In the genomic region with DNA sequence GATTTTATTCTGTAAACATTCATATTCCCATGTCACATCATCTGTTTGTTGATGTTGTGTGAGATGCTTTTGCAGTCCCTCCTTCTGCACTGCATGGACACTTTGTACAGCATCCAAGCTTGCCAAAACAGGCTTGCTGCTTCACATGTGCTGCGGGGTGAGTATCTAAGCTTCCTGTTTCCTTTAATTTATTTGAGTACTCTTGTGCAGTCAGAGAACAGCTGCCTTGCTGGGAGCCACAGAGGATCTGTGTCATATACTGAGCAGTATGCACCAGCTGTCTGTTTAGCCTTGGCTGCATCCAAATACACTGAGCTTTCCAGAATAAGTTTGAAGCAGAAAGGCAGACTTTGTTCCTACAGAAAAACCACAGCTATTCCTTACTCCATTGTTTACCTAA, we compare ENCODE assay signal across 16 mouse cellular contexts.
DNase-seq lines count a peak whose midpoint lies in the region; ATAC-seq and TF ChIP-seq lines count a peak whose summit lies in the region.
"Had no signal": no experiment of that assay in that cellular context is flagged by ENCODE, and none has a peak within 500 bp of the region (broad histone marks: within the 10 kb centered on the region; RNA-seq: fewer than 3 reads in every experiment).

No protein-coding gene starts in this region.

- DNase-seq in brain, adult 2 months (ENCODE audit: low read depth, low spot score): peak; percentile 84
- DNase-seq in frontal cortex, postnatal 10 days (ENCODE audit: low spot score in 2 of 2): peak; percentile 17 to 36
- peak; percentile 39 to 72 for DNase-seq in left cerebral cortex, postnatal 14 days (ENCODE audit: low spot score in 2 of 2)
- DNase-seq in thymus, postnatal 4 days: no peak
- no peak for DNase-seq in cerebellum, adult 11-12 months
- DNase-seq in embryo, embryonic 9.5 days (ENCODE audit: extremely low spot score): no peak
- DNase-seq: adrenal gland, postnatal 10 days; cerebellum, postnatal 14 days; heart, adult 11 months; heart, postnatal 4 days; lung, adult 2 months had no signal

- no peaks in the 10 kb centered on the region for H3K27me3 ChIP-seq in intestine, embryonic 15.5 days (replicated peaks)
- H3K27me3 ChIP-seq in intestine, postnatal 0 days (replicated peaks; ENCODE audit: control insufficient read depth, insufficient read depth, low read length): no peaks in the 10 kb centered on the region
- H3K27me3 ChIP-seq: midbrain, embryonic 12.5 days; Patski; stomach, embryonic 15.5 days had no signal

- H3K27ac ChIP-seq in intestine, embryonic 15.5 days: no peak overlapping the region
- H3K27ac ChIP-seq in intestine, postnatal 0 days (ENCODE audit: low read depth, low read length): no peak overlapping the region
- H3K27ac ChIP-seq: midbrain, embryonic 12.5 days; stomach, embryonic 15.5 days had no signal

- no peak overlapping the region for H3K4me2 ChIP-seq in intestine, embryonic 15.5 days (replicated peaks)
- H3K4me2 ChIP-seq in intestine, postnatal 0 days (replicated peaks; ENCODE audit: low read depth): no peak overlapping the region
- H3K4me2 ChIP-seq: midbrain, embryonic 12.5 days; stomach, embryonic 15.5 days had no signal

- H3K4me1 ChIP-seq in intestine, embryonic 15.5 days (replicated peaks): no peaks in the 10 kb centered on the region
- H3K4me1 ChIP-seq in intestine, postnatal 0 days (replicated peaks; ENCODE audit: control insufficient read depth, insufficient read depth, low read length): no peaks in the 10 kb centered on the region
- H3K4me1 ChIP-seq: midbrain, embryonic 12.5 days; stomach, embryonic 15.5 days had no signal

- H3K4me3 ChIP-seq in intestine, embryonic 15.5 days (replicated peaks): no peak overlapping the region
- no peak overlapping the region for H3K4me3 ChIP-seq in intestine, postnatal 0 days (ENCODE audit: low read depth, low read length)
- H3K4me3 ChIP-seq: midbrain, embryonic 12.5 days; stomach, embryonic 15.5 days had no signal

- no peaks in the 10 kb centered on the region for H3K9me3 ChIP-seq in intestine, embryonic 15.5 days
- H3K9me3 ChIP-seq in intestine, postnatal 0 days (ENCODE audit: control insufficient read depth): no peaks in the 10 kb centered on the region
- H3K9me3 ChIP-seq: midbrain, embryonic 12.5 days; stomach, embryonic 15.5 days had no signal

- 50% methylated on average over 1 of the region's 1 CpGs for WGBS in intestine, embryonic 15.5 days
- WGBS in intestine, postnatal 0 days: 59% methylated on average over 1 of the region's 1 CpGs

- H3K9ac ChIP-seq in intestine, embryonic 15.5 days: no peak overlapping the region
- no peak overlapping the region for H3K9ac ChIP-seq in intestine, postnatal 0 days (ENCODE audit: low read depth, low read length)
- H3K9ac ChIP-seq: midbrain, embryonic 12.5 days; stomach, embryonic 15.5 days had no signal

- no peaks in the 10 kb centered on the region for H3K36me3 ChIP-seq in intestine, embryonic 15.5 days
- H3K36me3 ChIP-seq in intestine, postnatal 0 days (ENCODE audit: control insufficient read depth, insufficient read depth): no peaks in the 10 kb centered on the region
- H3K36me3 ChIP-seq: midbrain, embryonic 12.5 days; stomach, embryonic 15.5 days had no signal

- TF ChIP-seq CTCF in intestine, postnatal 0 days (IDR thresholded peaks at IDR 0.05; ENCODE audit: low read depth): no peak

- intact Hi-C loops in left cerebral cortex, postnatal 14 days (cut with DNase I): no loop called here

- peak; percentile 61 for ATAC-seq in intestine, embryonic 15.5 days
- no peak for ATAC-seq in intestine, postnatal 0 days
- ATAC-seq: Patski had no signal

Comparison
In these comparisons a context has a peak if more than half of its experiments do, and no peak if none do; other contexts are left out.
1. DNase-seq: peak in brain, adult 2 months (single experiment), frontal cortex, postnatal 10 days (2 of 2) and left cerebral cortex, postnatal 14 days (2 of 2); none in thymus, postnatal 4 days (single experiment), cerebellum, adult 11-12 months (single experiment) and embryo, embryonic 9.5 days (single experiment).